Mouse (Mus musculus) liver, embryonic 11.5 days (tissue): Measurements from ENCODE around the gene Gas2. TPM values are rescaled to one million over a fixed set of nuclear protein-coding genes. Genes with fewer than 3 reads are reported as not detected.

ENCODE experiments used
- ATAC-seq: fragments of 200-750 bp; cut with Nextera tagmentation; replicated peaks from 2 replicates; pipeline ENCODE4 v1.8.0; 2017; ENCODE audit warnings: moderate number of reproducible peaks, mild to moderate bottlenecking, moderate TSS enrichment, moderate library complexity; ENCODE audit not compliant: low FRiP score
- DNase-seq: peaks from one replicate; pipeline ENCODE4 v3.0.0-alpha.2; 2017; ENCODE audit warnings: low spot score
- H3K27ac ChIP-seq: fragments of 300-500 bp; sonication (generic); 2 replicates; pipeline ENCODE4 v1.5.1; 2014; ENCODE audit warnings: mild to moderate bottlenecking, low read depth, low read length, control low read depth
- H3K27me3 ChIP-seq: fragments of 300-500 bp; sonication (generic); replicated peaks from 2 replicates; pipeline ENCODE4 v1.6.1; 2014; ENCODE audit warnings: low read length, mixed read lengths; ENCODE audit not compliant: control insufficient read depth, insufficient read depth
- H3K36me3 ChIP-seq: fragments of 300-500 bp; sonication (generic); 2 replicates; pipeline ENCODE4 v1.6.1; 2014; ENCODE audit warnings: mild to moderate bottlenecking, low read length, moderate library complexity, mixed read lengths; ENCODE audit not compliant: control insufficient read depth, insufficient read depth
- H3K4me1 ChIP-seq: fragments of 300-500 bp; sonication (generic); replicated peaks from 2 replicates; pipeline ENCODE4 v1.6.1; 2014; ENCODE audit warnings: low read length, mixed read lengths; ENCODE audit not compliant: control insufficient read depth, insufficient read depth
- H3K4me2 ChIP-seq: fragments of 300-500 bp; sonication (generic); 2 replicates; pipeline ENCODE4 v1.6.1; 2014; ENCODE audit warnings: mild to moderate bottlenecking, control low read depth, moderate library complexity
- H3K4me3 ChIP-seq: fragments of 300-500 bp; sonication (generic); 2 replicates; pipeline ENCODE4 v1.5.1; 2014; ENCODE audit warnings: low read depth, low read length, control low read depth
- H3K9ac ChIP-seq: fragments of 300-500 bp; sonication (generic); 2 replicates; pipeline ENCODE4 v1.6.1; 2014; ENCODE audit warnings: low read depth, low read length, control low read depth
- H3K9me3 ChIP-seq: fragments of 300-500 bp; sonication (generic); 2 replicates; pipeline ENCODE4 v1.6.1; 2016; ENCODE audit warnings: low read length, inconsistent platforms, mixed read lengths; ENCODE audit not compliant: control insufficient read depth
- WGBS: fragments of 180-500 bp; shearing (Covaris S2); extraction: QIAGEN DNeasy Blood & Tissue Kit; methylation state at CpG from one replicate; pipeline ENCODE4 v1.1.7; 2014; 5-methylcytosine and 5-hydroxymethylcytosine counted together
- polyA plus RNA-seq: library from polyadenylated mRNA; unstranded; fragments of >200 nt; fragmentation: Nextera tagmentation; extraction: Ambion mirVana; gene quantifications from 2 replicates; pipeline ENCODE4 v1.2.1, GENCODE M21; 2014

The Gas2 gene
- polyA plus RNA-seq, 1 experiment from 2014 or later: 13.3 TPM

DNA sequence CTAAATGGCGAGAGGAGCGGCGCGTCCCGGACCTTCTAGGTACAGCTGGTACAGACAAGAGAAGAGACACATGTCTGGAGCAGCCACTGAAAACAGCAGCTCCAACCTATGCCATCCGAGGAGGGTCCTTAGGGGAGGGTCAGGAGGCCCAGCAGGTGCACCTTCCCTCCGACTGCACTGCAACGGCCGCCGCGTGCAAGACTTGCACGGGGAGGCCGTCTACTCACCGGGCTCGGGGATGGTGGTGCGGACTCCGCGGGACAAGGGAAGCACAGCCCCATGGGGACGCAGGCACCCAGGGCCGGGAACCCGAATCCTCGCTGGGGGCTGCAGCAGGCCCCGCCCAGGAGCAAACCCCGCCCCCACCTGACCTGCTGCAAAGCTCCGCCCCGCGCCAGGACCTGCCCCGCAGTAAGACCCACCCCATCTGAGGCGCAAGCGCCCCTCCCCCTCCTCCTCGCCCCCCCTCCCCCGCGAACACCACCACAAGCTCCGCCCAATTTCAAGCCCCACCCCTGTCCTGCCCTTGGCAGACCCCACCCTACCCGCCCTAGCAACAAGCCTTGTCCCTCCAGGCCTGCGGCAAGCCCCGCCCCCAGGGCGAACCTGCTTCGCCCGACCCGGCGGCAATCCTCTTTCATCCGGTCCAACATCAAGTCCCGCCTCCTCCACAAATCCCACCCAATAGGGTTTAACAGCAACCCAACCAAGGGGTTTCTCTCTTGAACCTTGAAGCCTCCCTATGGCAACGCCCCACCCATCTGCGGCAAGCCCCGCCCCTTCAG, 143.9 kb downstream of the Gas2 start, which contains the start of gene Svip:
TSS of gene Svip (minus strand) at position 508 of the 785 bp plus-strand sequence.
- no peaks in the 10 kb centered on the region for H3K9me3 ChIP-seq
- ATAC-seq (peak; percentile 92), DNase-seq (peak; percentile 90)
- H3K4me2 ChIP-seq: peak within 1 kb of the TSS; percentile 66
- H3K36me3 ChIP-seq: no peaks in the 10 kb centered on the region
- peak within 1 kb of the TSS; percentile 79 for H3K27ac ChIP-seq
- no peaks in the 10 kb centered on the region for H3K27me3 ChIP-seq
- H3K9ac ChIP-seq: peak within 1 kb of the TSS; percentile 79
- WGBS: 1% methylated on average over 36 of the region's 47 CpGs
- peak within 1 kb of the TSS; percentile 71 for H3K4me3 ChIP-seq
- H3K4me1 ChIP-seq: peaks cover 8% of the 10 kb centered on the region; the same call in 1 of the 2 replicates

- no peaks in the 10 kb centered on the region for H3K36me3 ChIP-seq
- 2% methylated on average over 9 of the region's 9 CpGs for WGBS
- DNase-seq (no peak), ATAC-seq (no peak)
- peaks cover 8% of the 10 kb centered on the region; the same call in 1 of the 2 replicates for H3K4me1 ChIP-seq
- peak overlapping the region; percentile 66 for H3K4me2 ChIP-seq
- H3K27me3 ChIP-seq: no peaks in the 10 kb centered on the region
- peak overlapping the region; percentile 11; the same call in 1 of the 2 replicates for H3K9ac ChIP-seq
- peak overlapping the region; percentile 40 for H3K27ac ChIP-seq
- H3K4me3 ChIP-seq: peak overlapping the region; percentile 71
- H3K9me3 ChIP-seq: no peaks in the 10 kb centered on the region
Observed at GRCm38 (mm10) chr7:52006296-52006630, 144.4 kb downstream of the Gas2 start.

DNA sequence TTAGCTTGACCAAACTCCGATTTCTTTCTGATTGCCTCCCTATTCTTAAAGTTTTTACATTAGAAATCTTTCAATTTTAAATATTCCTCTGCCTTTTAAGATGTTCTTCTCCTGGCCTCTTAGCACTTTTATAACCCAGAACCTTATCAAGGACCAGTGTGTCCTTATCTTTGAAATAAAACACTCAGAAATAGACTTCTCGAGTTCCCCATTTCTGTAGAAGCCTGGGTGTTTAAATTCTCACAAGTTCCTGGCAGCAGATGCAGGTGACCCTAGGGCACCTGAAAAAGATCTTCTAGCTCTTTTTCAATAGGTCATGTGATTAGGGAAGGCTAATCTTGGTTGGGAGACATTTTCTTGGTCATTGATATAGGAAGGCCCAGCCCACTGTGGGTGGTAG, 145.3 kb downstream of the Gas2 start:
- DNase-seq (no peak), ATAC-seq (no peak)
- 66% methylated on average over 2 of the region's 2 CpGs for WGBS
- no peak overlapping the region for H3K4me3 ChIP-seq
- no peak overlapping the region for H3K9ac ChIP-seq
- H3K9me3 ChIP-seq: no peaks in the 10 kb centered on the region
- H3K36me3 ChIP-seq: no peaks in the 10 kb centered on the region
- H3K4me1 ChIP-seq: peaks cover 8% of the 10 kb centered on the region; the same call in 1 of the 2 replicates
- no peak overlapping the region for H3K4me2 ChIP-seq
- H3K27me3 ChIP-seq: no peaks in the 10 kb centered on the region
- no peak overlapping the region for H3K27ac ChIP-seq

DNA sequence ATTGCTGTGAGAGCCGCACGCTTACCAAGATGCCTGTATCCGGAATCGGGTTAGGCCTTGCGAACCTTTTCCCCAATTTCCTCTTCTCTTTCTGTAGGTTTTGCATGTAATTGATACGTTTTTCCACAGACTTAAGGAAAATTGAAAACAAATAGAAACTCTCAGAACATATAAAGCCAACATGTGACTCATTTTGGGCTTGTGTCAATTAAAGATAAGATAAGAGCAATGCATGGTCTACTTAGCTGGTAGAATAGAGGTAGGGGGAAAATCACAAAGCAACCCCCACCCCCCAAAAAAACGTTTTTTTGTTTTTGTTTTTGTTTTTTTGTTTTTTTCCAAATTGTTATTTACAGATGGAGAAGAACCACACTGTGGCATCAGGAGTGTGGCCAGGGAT, 151.6 kb downstream of the Gas2 start:
- Histone ChIP-seq H3K36me3 (no peaks in the 10 kb centered on the region), H3K9ac (no peak overlapping the region), H3K27ac (no peak overlapping the region), H3K4me2 (no peak overlapping the region), H3K27me3 (no peaks in the 10 kb centered on the region), H3K4me1 (no peaks in the 10 kb centered on the region), H3K4me3 (no peak overlapping the region), H3K9me3 (no peaks in the 10 kb centered on the region)
- DNase-seq (no peak), ATAC-seq (no peak)
- WGBS: 77% methylated on average over 7 of the region's 7 CpGs

DNA sequence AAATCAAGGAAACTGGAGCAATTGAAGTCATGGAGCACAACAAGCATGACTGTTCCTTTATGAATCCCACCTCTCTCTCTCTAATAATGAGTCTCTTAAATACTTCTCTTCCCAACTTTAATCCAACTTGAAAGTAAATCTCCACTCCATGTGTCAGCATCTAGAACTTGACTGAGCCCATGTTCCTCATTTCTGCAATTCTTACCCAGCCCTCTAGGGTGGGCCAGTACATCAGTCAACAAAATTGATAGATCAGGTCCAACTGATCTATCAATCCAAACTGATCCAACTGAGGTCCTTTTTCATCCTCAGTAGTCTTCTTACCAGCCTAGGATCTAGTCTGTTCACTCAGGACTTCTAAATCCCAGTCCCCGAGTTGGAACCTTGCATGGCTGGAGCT, 153.4 kb downstream of the Gas2 start:
- 67% methylated on average over 1 of the region's 1 CpGs for WGBS
- Histone ChIP-seq H3K4me1 (no peaks in the 10 kb centered on the region), H3K27ac (no peak overlapping the region)

GRCm38 (mm10) chr7:52015628-52016027, 153.8 kb downstream of the Gas2 start, which contains the start of gene 1700015G11Rik:
Gene 1700015G11Rik, minus strand, starts transcription at chr7:52015728.
- no peaks in the 10 kb centered on the region for H3K36me3 ChIP-seq
- no peaks in the 10 kb centered on the region for H3K4me1 ChIP-seq
- no peak within 1 kb of the TSS for H3K9ac ChIP-seq
- H3K9me3 ChIP-seq: no peaks in the 10 kb centered on the region
- DNase-seq: no peak
- H3K4me3 ChIP-seq: no peak within 1 kb of the TSS
- ATAC-seq: no peak
- H3K27me3 ChIP-seq: no peaks in the 10 kb centered on the region
- WGBS: 68% methylated on average over 3 of the region's 3 CpGs
- H3K4me2 ChIP-seq: no peak within 1 kb of the TSS
- H3K27ac ChIP-seq: no peak within 1 kb of the TSS

More for the DNA sequence above, 153.4 kb downstream of the Gas2 start:
- Histone ChIP-seq H3K4me2 (no peak overlapping the region), H3K9me3 (no peaks in the 10 kb centered on the region), H3K4me3 (no peak overlapping the region), H3K9ac (no peak overlapping the region), H3K36me3 (no peaks in the 10 kb centered on the region), H3K27me3 (no peaks in the 10 kb centered on the region)
- no peak for DNase-seq
- ATAC-seq: no peak

DNA sequence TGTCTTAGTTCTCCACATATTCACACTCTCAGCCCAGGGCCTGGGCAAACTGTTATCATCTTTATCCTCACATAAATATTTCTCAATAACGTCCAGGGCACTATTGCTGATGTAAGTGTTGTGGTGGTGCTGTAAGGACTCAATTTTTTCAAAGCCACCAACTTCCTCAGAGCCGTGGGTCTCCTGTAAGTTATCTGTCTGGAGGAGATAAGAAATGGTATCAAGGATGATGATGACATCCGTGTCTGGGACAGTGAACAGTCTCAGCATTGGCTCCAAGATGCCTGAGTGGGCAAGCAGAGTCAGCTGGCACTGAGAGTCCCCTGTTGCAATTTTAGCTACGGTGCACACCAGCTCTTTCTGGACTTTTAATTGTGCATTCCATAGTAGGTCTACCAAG, 160.2 kb downstream of the Gas2 start:
- Histone ChIP-seq H3K9me3 (no peaks in the 10 kb centered on the region), H3K36me3 (no peaks in the 10 kb centered on the region), H3K9ac (no peak overlapping the region), H3K4me1 (no peaks in the 10 kb centered on the region), H3K27me3 (no peaks in the 10 kb centered on the region), H3K4me3 (no peak overlapping the region), H3K4me2 (no peak overlapping the region), H3K27ac (no peak overlapping the region)
- 59% methylated on average over 4 of the region's 4 CpGs for WGBS
- ATAC-seq (no peak), DNase-seq (no peak)

- WGBS: 86% methylated on average over 5 of the region's 5 CpGs
- Histone ChIP-seq H3K27ac (no peak overlapping the region), H3K36me3 (no peaks in the 10 kb centered on the region), H3K4me1 (no peaks in the 10 kb centered on the region), H3K9ac (no peak overlapping the region), H3K27me3 (no peaks in the 10 kb centered on the region), H3K9me3 (no peaks in the 10 kb centered on the region), H3K4me3 (no peak overlapping the region), H3K4me2 (no peak overlapping the region)
- no peak for ATAC-seq
- no peak for DNase-seq
Observed at GRCm38 (mm10) chr7:52024050-52024626, 162.3 kb downstream of the Gas2 start.
